Mouse (Mus musculus) ovary, adult 18-20 months (tissue): ENCODE results near the gene Spata31d1a.
"Not testable (repeated sequence)": the region's sequence is repeated elsewhere in the genome, so short reads cannot be mapped to it uniquely, and the experiment has no call there.

Experiments used
- DNase-seq: peaks from one replicate; pipeline ENCODE4 v3.0.0; 2022; ENCODE audit warnings: low spot score, mixed read lengths

Spata31d1a gene

DNA sequence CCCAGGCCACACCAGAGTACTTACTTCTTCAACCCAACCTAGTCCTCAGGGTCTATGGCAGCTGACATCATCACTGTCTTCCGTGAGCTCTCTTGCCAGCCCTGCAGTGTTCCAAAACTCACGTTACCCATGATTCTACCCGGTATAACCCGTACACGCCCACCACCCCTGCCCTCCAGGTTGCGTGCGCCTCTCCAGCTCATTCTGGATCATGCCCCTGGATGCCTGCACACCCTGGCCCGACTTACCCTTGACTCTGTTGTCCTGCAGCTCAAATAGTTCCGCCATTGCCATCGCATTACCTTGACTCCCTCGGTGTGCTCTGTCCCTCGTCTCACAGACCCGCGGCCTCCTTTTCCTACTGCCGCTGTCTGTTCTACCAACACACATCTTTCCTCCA is at the start of gene Spata31d1a:
Gene Spata31d1a, minus strand, starts transcription at position 101 of the 400 bp plus-strand sequence.
- no peak for DNase-seq

DNA sequence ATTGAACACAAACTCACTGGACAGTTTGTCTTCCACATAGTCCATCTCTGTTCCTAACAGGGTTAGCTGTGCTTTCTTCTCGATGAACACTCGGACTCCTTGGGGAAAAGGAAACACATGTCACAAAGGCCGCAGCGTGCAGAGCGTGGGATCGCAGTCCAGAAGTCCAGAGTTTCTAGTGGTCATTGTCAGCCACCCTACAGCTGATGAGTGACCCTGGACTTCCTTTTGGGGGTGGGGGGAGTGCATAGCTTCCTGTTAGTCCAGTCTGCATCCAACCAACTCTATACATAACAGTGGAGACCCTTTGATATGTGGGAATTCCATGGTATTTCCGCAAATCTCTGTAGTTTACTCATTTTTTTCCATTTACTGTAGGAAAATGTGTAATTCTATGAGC is 46.8 kb upstream of the Spata31d1a start:
- no peak for DNase-seq

DNA sequence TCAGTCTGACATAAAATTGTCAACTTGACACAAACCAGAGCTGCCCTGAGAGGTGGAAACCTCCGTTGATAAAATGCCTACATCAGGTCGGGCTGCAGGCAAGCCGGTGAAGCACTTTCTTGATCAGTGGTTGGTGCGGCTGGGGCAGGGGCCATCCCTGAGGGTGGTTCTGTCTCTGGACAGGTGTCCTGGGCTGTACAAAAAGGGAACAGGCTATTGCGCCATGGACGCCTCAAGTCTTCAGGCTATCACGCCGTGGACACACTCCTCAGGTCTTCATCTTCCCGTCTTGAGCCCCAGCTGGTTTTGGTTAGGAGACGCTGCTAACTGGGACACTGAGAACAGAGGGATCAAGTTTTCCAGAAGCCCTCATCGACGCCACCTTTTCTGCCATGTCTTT is 40.2 kb upstream of the Spata31d1a start:
- DNase-seq = no peak

DNA sequence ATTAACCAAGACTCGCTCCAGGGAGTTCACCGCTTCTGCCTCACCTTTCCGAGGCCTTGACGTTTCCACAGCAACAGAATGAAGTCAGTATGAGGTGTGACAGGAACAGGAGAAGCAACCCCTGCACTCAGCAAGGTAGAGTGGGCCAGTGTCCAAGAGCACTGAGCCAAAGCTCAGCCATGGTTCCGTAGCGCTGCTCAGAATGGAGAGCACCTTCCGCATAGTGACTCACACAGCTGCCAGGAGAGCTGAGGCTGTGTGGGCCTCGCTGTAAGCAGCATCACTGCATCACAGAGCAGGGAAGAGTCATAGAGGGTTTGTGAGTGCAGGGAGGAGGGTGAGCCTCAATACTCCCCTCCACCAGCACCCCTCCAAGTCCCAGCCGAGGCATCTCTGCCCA is 36.6 kb upstream of the Spata31d1a start, which contains the start of gene 1700014D04Rik:
Gene 1700014D04Rik, minus strand, starts transcription at position 42 of the 400 bp plus-strand sequence.
- DNase-seq = no peak

DNA sequence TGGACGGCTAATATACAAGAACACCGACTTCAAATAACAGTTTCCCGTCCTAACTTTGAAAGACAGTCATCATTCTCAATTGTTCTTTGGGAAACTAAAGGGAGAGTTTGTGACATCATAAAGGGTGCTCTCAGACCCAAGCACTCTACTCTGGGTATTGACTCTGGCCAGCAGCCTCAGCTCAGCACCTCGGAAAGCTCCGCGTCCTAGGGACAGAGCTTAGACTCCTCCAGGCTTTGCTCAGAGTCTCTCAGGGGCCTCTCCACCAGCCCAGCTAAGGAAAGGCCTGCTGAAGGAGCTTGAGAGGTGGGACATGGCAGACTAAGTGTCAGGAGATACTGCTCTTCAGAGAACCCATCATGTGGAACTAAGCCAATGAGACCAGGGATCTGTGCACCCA is 36.0 kb upstream of the Spata31d1a start:
- no peak for DNase-seq

DNA sequence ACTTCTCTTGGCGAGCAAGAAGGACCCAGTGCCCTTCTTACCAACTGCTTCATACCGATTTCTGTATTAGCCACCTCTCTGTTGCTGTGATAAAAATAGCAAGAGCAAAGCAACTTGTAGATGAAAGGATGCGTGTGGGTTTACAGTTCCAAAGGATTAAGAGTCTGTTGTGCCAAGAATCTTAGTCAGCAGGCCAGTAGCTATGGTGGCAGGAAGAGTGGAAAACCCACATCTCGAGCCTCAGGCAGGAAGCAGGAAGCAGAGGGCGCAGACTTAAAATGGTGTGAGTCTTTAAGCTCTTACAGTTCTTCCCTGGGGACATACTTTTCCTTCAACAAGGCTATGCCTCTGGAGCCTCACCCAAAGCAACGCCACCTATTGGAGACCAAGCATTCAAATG is 35.3 kb upstream of the Spata31d1a start:
- no peak for DNase-seq

DNA sequence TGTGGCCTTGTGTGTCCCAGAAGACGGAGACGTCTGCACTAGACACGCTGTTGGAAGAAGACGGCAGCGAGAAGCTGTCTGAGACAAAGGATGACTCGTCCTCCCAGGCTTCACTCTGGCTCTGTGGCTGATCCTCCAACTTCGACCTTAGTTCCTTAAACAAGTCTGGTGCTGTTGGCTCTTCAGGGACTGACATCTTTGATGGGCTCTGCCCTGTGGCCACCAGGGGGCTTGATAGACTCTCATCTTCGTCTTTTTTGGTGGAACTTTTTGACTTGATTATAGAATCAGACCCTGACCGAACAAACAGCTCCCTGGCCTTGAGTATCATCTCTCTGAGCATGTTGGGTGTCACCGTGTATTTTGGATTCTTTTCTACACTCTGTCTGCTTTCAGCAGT is 31.6 kb upstream of the Spata31d1a start:
- DNase-seq = no peak

DNA sequence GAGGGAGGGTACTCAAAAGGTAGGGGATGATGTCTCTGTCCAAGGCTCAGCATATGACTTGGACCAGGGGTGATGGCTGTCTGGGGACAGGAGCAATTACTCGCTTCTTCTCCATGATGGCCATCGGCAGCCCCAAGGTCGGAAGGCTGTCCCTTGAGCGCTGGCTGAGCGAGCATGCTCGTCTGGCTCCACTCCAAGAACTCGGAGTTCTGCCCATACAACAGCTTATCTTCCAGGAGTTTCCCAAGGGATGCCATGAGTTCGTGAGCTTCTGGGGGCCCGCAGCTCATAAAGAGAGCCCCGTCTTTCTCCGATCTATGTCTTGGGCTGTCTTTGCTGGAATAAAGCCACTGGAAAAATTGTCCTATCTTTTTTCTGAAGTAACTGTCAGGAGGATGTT is 31.0 kb upstream of the Spata31d1a start:
- DNase-seq = peak; percentile 38

DNA sequence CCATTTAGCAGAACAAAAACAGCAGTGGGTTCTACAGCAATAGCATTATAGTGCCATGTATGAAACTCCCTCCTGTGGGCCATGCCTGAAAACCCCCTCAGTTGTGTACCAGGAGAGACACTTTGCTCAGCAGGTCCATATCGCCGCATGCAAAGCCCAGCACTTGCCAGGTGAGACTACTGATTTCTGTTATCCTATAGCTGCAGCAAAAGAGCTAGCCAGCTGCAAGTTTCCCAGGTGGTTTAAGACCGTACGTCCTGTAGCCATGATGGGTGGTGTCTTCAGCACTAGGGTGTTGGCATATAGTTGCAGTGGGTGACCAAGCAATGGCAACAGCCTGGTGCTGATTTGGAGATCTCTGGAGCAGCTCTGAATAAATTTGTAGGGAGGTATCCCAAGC is 29.3 kb upstream of the Spata31d1a start:
- no peak for DNase-seq

DNA sequence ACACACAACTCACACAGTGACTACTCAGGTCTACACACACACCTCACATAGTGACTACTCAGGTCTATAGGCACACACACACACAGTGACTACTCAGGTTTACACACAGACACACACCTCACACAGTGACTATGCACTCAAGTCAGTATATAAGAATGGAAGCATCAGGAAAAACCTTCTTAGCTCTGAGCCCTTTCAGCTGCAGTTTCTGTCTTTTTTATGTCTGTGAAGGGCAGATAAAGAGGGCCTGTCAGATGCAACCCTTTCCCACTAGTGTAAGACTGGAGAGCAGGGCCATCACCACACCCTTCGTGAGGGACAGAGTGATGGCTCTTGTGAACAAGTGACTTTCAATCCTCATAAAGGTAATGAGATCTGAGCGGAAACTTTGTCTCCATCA is 28.3 kb upstream of the Spata31d1a start:
- DNase-seq = no peak

DNA sequence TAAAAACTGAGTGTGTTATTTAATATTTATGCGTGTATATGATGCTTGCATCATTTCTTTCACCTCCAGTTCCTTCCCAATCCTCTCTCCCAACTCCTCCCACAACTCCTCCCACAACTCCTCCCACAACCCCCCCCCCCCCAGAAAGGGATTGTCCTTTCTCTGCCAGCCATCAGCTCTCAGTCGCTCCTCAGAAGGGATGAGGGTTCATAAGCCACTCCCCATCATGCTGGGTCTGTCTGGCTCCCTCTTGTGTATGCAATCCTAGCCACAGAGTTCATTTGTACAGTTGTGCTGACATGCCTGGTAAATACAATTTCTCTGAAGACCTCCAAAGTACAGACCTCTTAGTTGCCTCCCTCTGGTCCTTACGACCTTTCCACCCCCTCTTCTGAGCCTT is 25.1 kb upstream of the Spata31d1a start:
- DNase-seq = no peak

DNA sequence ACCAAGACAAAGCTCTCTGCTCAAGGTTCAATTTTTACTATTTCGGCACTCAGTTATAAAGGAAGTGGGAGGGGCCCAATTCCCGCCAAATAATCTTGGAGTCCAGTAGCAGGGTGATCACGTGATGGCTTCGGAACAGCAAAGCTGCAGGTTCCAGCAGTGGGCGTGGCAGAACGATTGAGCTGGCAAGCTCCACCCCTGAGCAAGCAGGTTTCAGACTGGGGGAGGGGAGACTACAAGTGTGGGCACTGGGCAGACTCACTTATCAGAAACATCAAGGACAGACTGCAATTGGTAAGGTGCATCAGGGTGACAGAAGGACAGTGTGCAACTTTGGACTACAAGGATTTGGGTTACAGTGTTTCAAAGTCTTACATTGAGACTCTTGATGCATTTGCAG is 24.2 kb upstream of the Spata31d1a start:
- not testable (repeated sequence) for DNase-seq

DNA sequence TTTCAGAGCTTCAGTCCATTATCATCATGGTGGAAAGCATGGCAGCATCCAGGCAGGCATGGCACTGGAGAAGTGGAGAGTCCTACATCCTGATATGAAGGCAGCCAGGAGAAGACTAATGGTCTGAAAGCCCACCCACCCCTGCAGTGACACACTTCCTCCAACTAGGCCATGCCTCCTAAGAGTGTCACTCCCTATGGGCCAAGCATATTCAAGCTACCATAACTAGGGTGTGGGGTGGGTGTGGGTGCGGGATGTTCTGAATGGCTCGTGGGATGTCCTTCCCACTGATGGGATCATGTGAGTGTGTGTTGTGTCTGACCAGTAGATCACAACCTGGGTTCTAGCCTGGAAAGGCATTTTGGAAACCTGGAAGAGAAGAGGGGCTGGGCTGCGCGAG is 23.8 kb upstream of the Spata31d1a start:
- DNase-seq = no peak

DNA sequence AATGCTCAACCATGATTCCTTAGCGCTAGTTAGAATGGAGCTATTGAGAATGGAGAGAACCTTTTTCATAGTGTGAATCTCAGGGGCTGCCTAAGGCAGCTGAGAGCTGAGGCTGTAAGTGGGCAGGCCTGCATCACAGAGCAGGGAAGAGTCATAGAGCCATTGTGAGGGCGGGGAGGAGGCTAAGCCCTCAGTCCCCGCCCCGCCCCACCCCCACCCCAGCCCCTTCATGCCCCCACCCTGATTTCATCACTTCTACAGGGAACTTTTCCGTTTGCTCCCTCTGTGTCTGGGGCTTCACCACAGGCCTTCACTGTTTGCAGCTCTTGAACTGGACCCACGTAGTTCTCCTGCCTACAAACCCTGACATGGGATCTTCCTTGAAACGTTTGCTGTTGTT is 21.5 kb upstream of the Spata31d1a start, which contains the start of gene Spata31d1d:
Gene Spata31d1d, minus strand, starts transcription at position 101 of the 400 bp plus-strand sequence.
- no peak for DNase-seq

DNA sequence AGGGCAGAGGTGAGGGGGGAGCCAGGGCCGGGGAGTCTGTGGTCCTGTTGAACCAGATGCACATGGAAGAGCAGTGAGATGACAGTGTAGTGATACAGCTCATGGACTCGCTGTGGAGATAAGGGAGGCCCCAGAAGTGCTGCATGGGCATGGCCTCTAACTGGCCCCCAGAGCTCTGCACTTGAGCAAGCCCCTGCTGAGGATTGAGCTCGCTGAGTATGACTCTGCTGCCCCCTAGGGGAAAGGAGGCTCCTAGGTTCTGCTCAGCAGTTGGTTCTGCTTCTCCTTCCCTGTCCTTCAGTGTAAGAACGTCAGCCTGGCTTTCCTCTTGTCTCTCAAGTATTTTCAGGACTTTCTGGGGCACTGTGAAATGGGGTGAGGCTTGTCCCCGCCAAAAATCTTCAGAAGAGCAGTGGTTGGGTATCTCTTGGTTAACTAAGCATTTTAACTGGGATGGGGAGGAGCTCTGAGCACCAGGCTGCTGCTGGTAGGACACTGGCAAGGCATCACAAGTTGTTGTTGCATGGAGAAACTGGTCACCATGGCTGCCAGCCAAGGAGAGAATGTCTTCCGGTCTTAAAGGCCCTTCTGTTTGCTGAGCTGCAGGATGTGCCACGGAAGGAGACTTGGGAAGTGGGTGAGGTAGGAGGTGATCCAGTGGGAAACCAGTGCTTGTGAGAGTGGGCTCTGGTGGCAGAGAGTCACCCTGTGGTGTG is 18.4 kb upstream of the Spata31d1a start:
- DNase-seq = peak; percentile 47

DNA sequence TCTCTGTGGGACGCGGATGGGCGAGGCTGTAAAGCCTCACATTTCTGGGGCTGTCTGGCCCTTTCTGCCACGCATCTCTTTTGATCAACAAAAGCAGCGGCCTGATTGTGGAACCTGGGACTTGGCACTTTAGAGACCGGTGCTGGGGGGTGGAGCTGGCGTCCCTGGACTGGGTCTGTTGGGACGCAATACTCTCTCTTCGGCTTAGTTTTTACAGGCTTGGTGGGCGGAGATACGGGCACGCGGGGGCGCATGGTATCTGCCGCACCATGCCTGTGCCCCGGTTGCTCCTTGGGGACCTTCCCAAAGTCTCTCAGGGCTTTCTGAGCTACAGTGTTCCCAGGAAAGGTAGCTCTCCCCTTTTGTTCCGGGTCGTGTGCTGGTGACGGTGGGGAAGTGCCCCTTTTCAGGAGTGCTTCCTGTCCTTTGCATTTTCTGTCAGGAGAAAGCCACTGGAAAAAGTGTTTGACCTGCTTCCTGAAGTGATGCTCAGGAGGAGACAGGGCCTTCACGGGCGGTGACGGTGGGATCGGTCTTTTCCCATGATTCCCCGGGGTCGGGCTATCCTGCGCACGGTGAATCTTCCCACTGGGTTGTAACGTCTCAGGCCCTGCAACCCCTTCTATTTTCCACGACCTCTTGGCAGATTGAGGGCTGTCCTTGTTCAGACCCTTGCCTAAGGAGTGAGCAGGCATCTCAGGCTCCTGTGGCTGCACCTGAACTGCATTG is 16.2 kb upstream of the Spata31d1a start:
- no peak for DNase-seq

DNA sequence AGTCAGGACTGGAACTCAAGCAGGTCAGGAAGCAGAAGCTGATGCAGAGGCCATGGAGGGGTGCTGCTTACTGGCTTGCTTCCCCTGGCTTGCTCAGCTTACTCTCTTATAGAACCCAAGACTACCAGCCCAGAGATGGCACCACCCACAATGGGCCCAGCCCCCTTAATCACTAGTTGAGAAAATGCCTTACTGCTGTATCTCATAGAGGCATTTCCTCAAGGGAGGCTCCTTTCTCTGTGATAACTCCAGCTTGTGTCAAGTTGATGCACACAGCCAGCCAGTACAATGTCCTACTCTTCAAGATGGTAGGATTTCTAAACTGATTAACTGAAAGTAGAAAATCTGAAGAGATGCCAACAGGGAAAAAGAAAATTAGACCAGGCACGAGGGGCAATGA is 12.0 kb upstream of the Spata31d1a start:
- DNase-seq = not testable (repeated sequence)

DNA sequence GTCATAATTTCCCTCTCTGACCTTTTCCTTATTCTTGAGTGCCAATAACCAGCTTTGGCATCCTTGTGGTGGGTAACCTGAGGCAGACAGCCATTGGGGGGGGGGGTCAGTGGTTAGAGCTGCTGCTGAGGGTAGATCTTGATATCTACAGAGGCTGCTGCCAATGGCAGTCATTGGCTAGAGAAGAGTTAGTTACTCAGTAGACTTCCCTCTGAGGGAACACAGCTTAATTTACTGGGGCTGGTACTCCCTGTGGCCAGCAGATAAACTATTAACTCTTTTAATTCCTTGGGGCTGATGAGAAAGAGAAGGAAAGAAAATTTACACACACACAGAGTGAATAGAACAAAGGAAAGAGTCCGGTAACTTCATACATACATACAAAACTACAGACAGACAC is 9.3 kb upstream of the Spata31d1a start:
- no peak for DNase-seq

DNA sequence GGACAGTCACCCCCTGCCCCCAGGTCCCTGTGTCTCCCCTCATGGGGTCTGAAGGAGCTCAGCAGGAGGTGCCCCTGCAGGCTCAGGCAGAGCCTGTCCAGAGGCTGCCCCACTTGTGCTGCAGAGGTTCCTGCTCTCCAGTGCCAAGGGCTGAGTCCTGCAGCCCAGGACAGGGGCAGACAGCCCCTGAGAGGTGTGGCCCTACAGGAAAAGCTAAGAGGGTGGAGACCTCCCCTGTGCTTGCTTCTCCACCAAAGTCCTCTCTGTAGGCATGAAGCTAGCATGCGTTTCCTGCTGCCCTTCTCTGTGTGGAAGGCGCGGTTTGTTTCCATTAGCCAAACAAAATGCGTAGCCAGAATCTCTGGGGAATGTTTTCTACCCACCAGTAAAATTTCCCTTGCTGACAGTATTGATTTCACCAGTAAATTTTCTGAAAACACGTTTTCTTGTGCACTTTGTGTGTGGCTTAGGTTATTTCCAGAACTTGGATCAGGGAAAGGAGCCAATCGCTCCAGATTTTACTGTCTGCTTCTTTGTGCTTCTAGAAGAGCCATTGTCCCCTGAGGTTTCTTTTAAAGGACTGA is 8.8 kb upstream of the Spata31d1a start:
- DNase-seq = not testable (repeated sequence)

DNA sequence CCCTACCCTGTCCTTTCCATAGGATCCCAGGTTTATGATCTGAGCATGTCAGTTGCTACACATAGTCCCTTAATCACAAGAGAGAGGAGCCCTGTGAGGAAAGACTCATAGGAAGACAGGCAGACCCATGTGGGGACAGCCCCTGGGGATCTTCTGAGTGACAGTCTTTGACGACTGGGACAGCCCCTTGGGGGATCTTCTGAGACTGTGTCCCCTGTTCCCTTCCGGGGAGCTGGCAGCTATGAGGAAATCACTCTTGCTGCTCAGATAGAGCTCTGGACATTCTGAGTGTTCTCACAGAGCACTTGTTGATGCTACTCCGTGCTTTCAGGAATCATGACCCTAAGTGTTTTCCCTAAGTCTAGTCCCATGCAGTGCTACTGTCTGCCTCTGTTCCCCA is 3.6 kb upstream of the Spata31d1a start:
- DNase-seq = no peak

DNA sequence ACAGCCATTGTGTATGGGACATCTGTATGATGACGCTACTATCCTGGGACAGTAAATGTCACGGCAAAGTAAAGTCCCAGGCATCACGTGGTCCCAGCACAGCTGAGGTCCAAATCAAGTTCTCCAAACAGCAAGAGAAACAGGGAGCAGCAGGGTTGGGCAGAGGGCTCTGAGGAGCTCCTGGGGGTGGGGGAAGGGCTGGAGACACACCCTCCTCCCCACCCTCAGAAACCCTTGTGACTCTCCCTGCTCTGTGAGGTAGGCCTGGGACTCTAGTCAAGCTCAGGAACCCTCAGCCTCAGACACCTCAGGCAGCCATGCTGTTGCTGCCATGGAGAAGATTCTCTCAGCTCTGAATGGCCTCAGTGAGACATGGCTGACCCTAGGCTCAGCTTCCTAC is 1.9 kb upstream of the Spata31d1a start, which contains the start of gene Spata31d1b:
Gene Spata31d1b, plus strand, starts transcription at position 301 of the 400 bp plus-strand sequence.
- DNase-seq = not testable (repeated sequence)

DNA sequence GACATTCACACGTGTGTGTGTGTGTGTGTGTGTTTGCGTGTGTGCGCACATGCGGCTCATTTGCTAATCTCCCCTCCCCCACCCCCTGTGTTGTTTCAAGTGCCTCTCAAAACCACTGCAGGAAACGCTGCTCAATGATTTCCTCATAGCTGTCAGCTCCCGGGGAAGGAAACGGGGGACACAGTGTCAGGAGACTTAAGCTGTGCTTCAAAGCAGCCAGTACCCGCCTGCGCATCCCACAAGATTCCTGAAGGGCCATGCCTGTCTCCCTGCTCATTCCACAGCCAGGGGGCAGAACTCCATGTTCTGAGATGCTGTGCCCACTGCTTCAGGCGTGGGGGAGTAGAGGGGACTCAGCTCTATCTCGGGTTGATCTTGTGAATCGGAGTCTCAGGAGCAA is 5.6 kb downstream of the Spata31d1a start:
- no peak for DNase-seq

DNA sequence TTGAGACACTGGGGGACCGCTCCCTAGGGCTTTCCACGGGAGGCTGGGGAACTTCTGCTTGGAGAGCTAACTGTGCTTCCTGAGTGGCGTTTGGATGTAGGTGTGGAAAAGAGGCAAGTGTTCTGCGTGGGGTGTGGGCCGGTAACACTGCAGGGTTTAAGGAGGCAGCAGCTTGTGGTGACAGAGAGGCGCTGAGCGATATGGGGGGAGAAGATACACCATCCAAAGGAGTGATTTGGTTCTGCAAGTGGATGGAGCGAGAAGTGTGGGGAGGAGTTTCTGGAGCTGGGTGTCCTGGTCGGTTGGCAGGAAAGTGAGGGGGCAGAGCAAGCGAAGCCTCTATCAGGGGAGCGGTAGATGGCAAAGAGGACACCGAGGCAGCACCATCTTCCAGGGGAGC is 6.6 kb downstream of the Spata31d1a start:
- no peak for DNase-seq
